In the genomic region with DNA sequence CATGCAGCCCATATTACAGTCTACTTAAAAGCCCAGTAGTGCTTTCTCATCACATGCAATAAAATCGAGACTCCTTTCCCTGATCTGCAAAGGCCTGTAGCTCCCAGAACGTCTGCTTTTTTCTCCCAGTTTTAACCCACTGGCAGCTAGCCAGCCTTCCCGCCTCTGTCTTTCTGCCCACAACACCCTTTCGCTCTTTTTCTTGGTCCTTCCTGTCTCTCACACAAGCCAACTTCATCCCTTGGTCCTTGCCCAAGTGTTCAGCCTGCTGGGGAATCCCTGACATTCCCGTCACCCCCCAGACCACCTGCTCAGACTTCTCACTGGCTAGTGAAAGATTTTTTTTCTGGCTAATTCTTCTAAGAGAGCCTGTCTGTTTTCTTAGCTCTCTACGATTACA, we compare ENCODE assay signal across 11 mouse cellular contexts. TPM values are rescaled to one million over a fixed set of nuclear protein-coding genes. Genes with fewer than 3 reads are reported as not detected.
DNase-seq lines count a peak whose midpoint lies in the region; ATAC-seq and TF ChIP-seq lines count a peak whose summit lies in the region.
"Had no signal": no experiment of that assay in that cellular context is flagged by ENCODE, and none has a peak within 500 bp of the region (broad histone marks: within the 10 kb centered on the region; RNA-seq: fewer than 3 reads in every experiment).

No protein-coding gene starts in this region.

- intact Hi-C loops in gastrocnemius, postnatal 14 days (cut with DNase I; ENCODE audit: low total_unique reads): no loop called here

- no peaks in the 10 kb centered on the region for H3K36me3 ChIP-seq in lung, embryonic 14.5 days (ENCODE audit: insufficient read depth)
- H3K36me3 ChIP-seq in forebrain, postnatal 0 days (ENCODE audit: insufficient read depth): peaks cover 40% of the 10 kb centered on the region
- H3K36me3 ChIP-seq: heart, embryonic 15.5 days had no signal

- H3K4me3 ChIP-seq in lung, embryonic 14.5 days (ENCODE audit: low read depth, low read length): no peak overlapping the region
- H3K4me3 ChIP-seq in forebrain, postnatal 0 days (ENCODE audit: low read depth, low read length): no peak overlapping the region
- H3K4me3 ChIP-seq: heart, embryonic 15.5 days had no signal

- no peaks in the 10 kb centered on the region for H3K9me3 ChIP-seq in lung, embryonic 14.5 days (ENCODE audit: low read depth, low read length)
- H3K9me3 ChIP-seq in forebrain, postnatal 0 days (ENCODE audit: low read length): no peaks in the 10 kb centered on the region
- H3K9me3 ChIP-seq: heart, embryonic 15.5 days had no signal

- WGBS in lung, embryonic 14.5 days: 26% methylated on average over 6 of the region's 6 CpGs
- WGBS in forebrain, postnatal 0 days: 15% methylated on average over 6 of the region's 6 CpGs

- H3K27me3 ChIP-seq in lung, embryonic 14.5 days (ENCODE audit: insufficient read depth, low read length): no peaks in the 10 kb centered on the region; the same call in 1 of the 2 replicates
- H3K27me3 ChIP-seq in forebrain, postnatal 0 days (ENCODE audit: insufficient read depth, low read length): no peaks in the 10 kb centered on the region

- peak; percentile 51 for DNase-seq in gastrocnemius, postnatal 14 days
- DNase-seq in gastrocnemius, adult 8-10 months (ENCODE audit: low spot score in 2 of 2): no peak
- DNase-seq in lung, embryonic 14.5 days: peak; percentile 58
- DNase-seq in lung, postnatal 36 days: no peak
- DNase-seq in forebrain, postnatal 0 days: peak; percentile 53
- DNase-seq in right cerebral cortex, postnatal 10 days (ENCODE audit: low spot score in 2 of 2): peak; percentile 84
- no peak for DNase-seq in urinary bladder, postnatal 36 days (ENCODE audit: low spot score in 2 of 2)
- DNase-seq in ovary, adult 18-20 months (ENCODE audit: low spot score): no peak
- DNase-seq: retina, postnatal 1 day had no signal

- no peak overlapping the region for H3K9ac ChIP-seq in lung, embryonic 14.5 days
- no peak overlapping the region for H3K9ac ChIP-seq in forebrain, postnatal 0 days
- H3K9ac ChIP-seq: heart, embryonic 15.5 days had no signal

- no peak overlapping the region for H3K4me2 ChIP-seq in lung, embryonic 14.5 days
- no peak overlapping the region for H3K4me2 ChIP-seq in forebrain, postnatal 0 days (ENCODE audit: low read depth)
- H3K4me2 ChIP-seq: heart, embryonic 15.5 days had no signal

- no peak for TF ChIP-seq CTCF in lung, embryonic 14.5 days (IDR thresholded peaks at IDR 0.05; ENCODE audit: low read depth)
- TF ChIP-seq CTCF in forebrain, postnatal 0 days (IDR thresholded peaks at IDR 0.05; ENCODE audit: low read depth): no peak

- no peaks in the 10 kb centered on the region for H3K4me1 ChIP-seq in lung, embryonic 14.5 days (ENCODE audit: insufficient read depth)
- H3K4me1 ChIP-seq in forebrain, postnatal 0 days (ENCODE audit: insufficient read depth): peaks cover 13% of the 10 kb centered on the region

- no peak for ATAC-seq in lung, embryonic 14.5 days (ENCODE audit: insufficient read depth)
- ATAC-seq in forebrain, postnatal 0 days: no peak

- H3K27ac ChIP-seq in lung, embryonic 14.5 days (ENCODE audit: low read depth): no peak overlapping the region
- H3K27ac ChIP-seq in forebrain, postnatal 0 days (ENCODE audit: low read depth, low read length): peak overlapping the region; percentile 57; the same call in 1 of the 2 replicates
- H3K27ac ChIP-seq: heart, embryonic 15.5 days; macrophage had no signal

RNA-seq across cellular contexts. Expression of gene Zfhx2, which starts 15.9 kb away (rescaled TPM):
- total RNA-seq in gastrocnemius, postnatal 14 days (2021): 1 to 10 TPM; 2.6 to 3.1 TPM
- 1 to 10 TPM; 4.9 to 6.2 (median 5.6) TPM for total RNA-seq in gastrocnemius, adult 8-10 months (2022)
- 3.4 and 3.5 TPM in 2 replicates for polyA plus RNA-seq in lung, embryonic 14.5 days (2014; fragmentation: Nextera tagmentation; extraction: Ambion mirVana)
- 8.9 and 11.1 TPM in 2 replicates for total RNA-seq in forebrain, postnatal 0 days (2014; rRNA removed)
- 2.7 and 7.5 TPM in 2 replicates for polyA plus RNA-seq in forebrain, postnatal 0 days (2015; fragmentation: Nextera tagmentation; extraction: Ambion mirVana)

RNA-seq across cellular contexts. Expression of gene Thtpa, which starts 18.4 kb away (rescaled TPM):
- total RNA-seq in gastrocnemius, postnatal 14 days (2021): 10 to 100 TPM; 11.1 to 12.3 TPM
- 10 to 100 TPM; 13.4 to 15.6 (median 14.9) TPM for total RNA-seq in gastrocnemius, adult 8-10 months (2022)
- 19.2 and 20.1 TPM in 2 replicates for polyA plus RNA-seq in lung, embryonic 14.5 days (2014; fragmentation: Nextera tagmentation; extraction: Ambion mirVana)
- total RNA-seq in forebrain, postnatal 0 days (2014; rRNA removed): 49.0 and 55.2 TPM in 2 replicates
- 47.2 and 48.0 TPM in 2 replicates for polyA plus RNA-seq in forebrain, postnatal 0 days (2015; fragmentation: Nextera tagmentation; extraction: Ambion mirVana)

RNA-seq across cellular contexts. Expression of gene Ap1g2, which starts 30.2 kb away (rescaled TPM):
- total RNA-seq in gastrocnemius, postnatal 14 days (2021): 1 to 10 TPM; 4.1 to 7.0 TPM
- 1 to 10 TPM; 2.2 to 3.9 (median 3.6) TPM for total RNA-seq in gastrocnemius, adult 8-10 months (2022)
- 14.7 and 16.3 TPM in 2 replicates for polyA plus RNA-seq in lung, embryonic 14.5 days (2014; fragmentation: Nextera tagmentation; extraction: Ambion mirVana)
- total RNA-seq in forebrain, postnatal 0 days (2014; rRNA removed): 11.3 and 12.8 TPM in 2 replicates
- 4.2 and 5.5 TPM in 2 replicates for polyA plus RNA-seq in forebrain, postnatal 0 days (2015; fragmentation: Nextera tagmentation; extraction: Ambion mirVana)

RNA-seq across cellular contexts. Expression of gene Jph4, which starts 40.5 kb away (rescaled TPM):
- under 1 TPM; 0.42 to 0.62 TPM for total RNA-seq in gastrocnemius, postnatal 14 days (2021)
- under 1 TPM in 2 of 4 experiments, not detected in 2; 0.08 to 0.19 TPM for total RNA-seq in gastrocnemius, adult 8-10 months (2022)
- polyA plus RNA-seq in lung, embryonic 14.5 days (2014; fragmentation: Nextera tagmentation; extraction: Ambion mirVana): 0.16 and 0.37 TPM in 2 replicates
- 156 and 160 TPM in 2 replicates for total RNA-seq in forebrain, postnatal 0 days (2014; rRNA removed)
- 47.4 and 55.3 TPM in 2 replicates for polyA plus RNA-seq in forebrain, postnatal 0 days (2015; fragmentation: Nextera tagmentation; extraction: Ambion mirVana)
- polyA plus RNA-seq: macrophage had no signal

Comparison
In these comparisons a context has a peak if more than half of its experiments do, and no peak if none do; other contexts are left out.
1. DNase-seq: peak in gastrocnemius, postnatal 14 days (single experiment), lung, embryonic 14.5 days (single experiment), forebrain, postnatal 0 days (single experiment) and right cerebral cortex, postnatal 10 days (2 of 2); none in gastrocnemius, adult 8-10 months (0 of 2), lung, postnatal 36 days (single experiment), urinary bladder, postnatal 36 days (0 of 2) and ovary, adult 18-20 months (single experiment).